Mouse (Mus musculus) kidney, embryonic 16.5 days (tissue): ENCODE results near the gene Adgrl1. TPM values are rescaled to one million over a fixed set of nuclear protein-coding genes. Genes with fewer than 3 reads are reported as not detected.
A peak's percentile ranks its signal among the peaks of the same experiment; 100 is the strongest.

Experiments
- ATAC-seq: fragments of 200-750 bp; cut with Nextera tagmentation; 2 replicates; pipeline ENCODE4 v1.8.0; 2017; ENCODE audit warnings: moderate TSS enrichment; ENCODE audit not compliant: low FRiP score, low TSS enrichment
- H3K27ac ChIP-seq: fragments of 300-500 bp; sonication (generic); 2 replicates; pipeline ENCODE4 v1.5.1; 2014; ENCODE audit warnings: low read length
- H3K27me3 ChIP-seq: fragments of 300-500 bp; sonication (generic); 2 replicates; pipeline ENCODE4 v1.6.1; 2014; ENCODE audit warnings: low read length, control low read depth, mixed read lengths; ENCODE audit not compliant: insufficient read depth
- H3K36me3 ChIP-seq: fragments of 300-500 bp; sonication (generic); 2 replicates; pipeline ENCODE4 v1.6.1; 2014; ENCODE audit warnings: low read length, control low read depth, mixed read lengths; ENCODE audit not compliant: insufficient read depth
- H3K4me1 ChIP-seq: fragments of 300-500 bp; sonication (generic); 2 replicates; pipeline ENCODE4 v1.6.1; 2014; ENCODE audit warnings: low read length, control low read depth, mixed read lengths; ENCODE audit not compliant: insufficient read depth
- H3K4me2 ChIP-seq: fragments of 300-500 bp; sonication (generic); replicated peaks from 2 replicates; pipeline ENCODE4 v1.6.1; 2014; ENCODE audit warnings: low read depth, low read length
- H3K4me3 ChIP-seq: fragments of 300-500 bp; sonication (generic); 2 replicates; pipeline ENCODE4 v1.5.1; 2014; ENCODE audit warnings: mild to moderate bottlenecking, low read length
- H3K9ac ChIP-seq: fragments of 300-500 bp; sonication (generic); replicated peaks from 2 replicates; pipeline ENCODE4 v1.6.1; 2014; ENCODE audit warnings: low read length
- H3K9me3 ChIP-seq: fragments of 300-500 bp; sonication (generic); 2 replicates; pipeline ENCODE4 v1.6.1; 2016; ENCODE audit warnings: low read length, control low read depth
- WGBS: fragments of 180-500 bp; shearing (Covaris S2); extraction: QIAGEN DNeasy Blood & Tissue Kit; methylation state at CpG from one replicate; pipeline ENCODE4 v1.1.7; 2014; 5-methylcytosine and 5-hydroxymethylcytosine counted together
- polyA plus RNA-seq: library from polyadenylated mRNA; unstranded; fragments of >200 nt; fragmentation: Nextera tagmentation; extraction: Ambion mirVana; gene quantifications from 2 replicates; pipeline ENCODE4 v1.2.1, GENCODE M21; 2015

Gene Adgrl1
- polyA plus RNA-seq, 1 experiment from 2014 or later, result 19.6 TPM

- Histone ChIP-seq H3K4me2 (peak overlapping the region; percentile 96), H3K4me1 (peaks cover 46% of the 10 kb centered on the region), H3K27me3 (no peaks in the 10 kb centered on the region), H3K9ac (peak overlapping the region; percentile 93), H3K27ac (peak overlapping the region; percentile 97), H3K9me3 (no peaks in the 10 kb centered on the region), H3K36me3 (peaks cover 5% of the 10 kb centered on the region; the same call in 1 of the 2 replicates), H3K4me3 (peak overlapping the region; percentile 94)
- no peak for ATAC-seq
- WGBS, result under 1% methylated on average over 27 of the region's 40 CpGs
Observed at GRCm38 (mm10) chr8:83900957-83901270, 1.0 kb downstream of the Adgrl1 start.

DNA sequence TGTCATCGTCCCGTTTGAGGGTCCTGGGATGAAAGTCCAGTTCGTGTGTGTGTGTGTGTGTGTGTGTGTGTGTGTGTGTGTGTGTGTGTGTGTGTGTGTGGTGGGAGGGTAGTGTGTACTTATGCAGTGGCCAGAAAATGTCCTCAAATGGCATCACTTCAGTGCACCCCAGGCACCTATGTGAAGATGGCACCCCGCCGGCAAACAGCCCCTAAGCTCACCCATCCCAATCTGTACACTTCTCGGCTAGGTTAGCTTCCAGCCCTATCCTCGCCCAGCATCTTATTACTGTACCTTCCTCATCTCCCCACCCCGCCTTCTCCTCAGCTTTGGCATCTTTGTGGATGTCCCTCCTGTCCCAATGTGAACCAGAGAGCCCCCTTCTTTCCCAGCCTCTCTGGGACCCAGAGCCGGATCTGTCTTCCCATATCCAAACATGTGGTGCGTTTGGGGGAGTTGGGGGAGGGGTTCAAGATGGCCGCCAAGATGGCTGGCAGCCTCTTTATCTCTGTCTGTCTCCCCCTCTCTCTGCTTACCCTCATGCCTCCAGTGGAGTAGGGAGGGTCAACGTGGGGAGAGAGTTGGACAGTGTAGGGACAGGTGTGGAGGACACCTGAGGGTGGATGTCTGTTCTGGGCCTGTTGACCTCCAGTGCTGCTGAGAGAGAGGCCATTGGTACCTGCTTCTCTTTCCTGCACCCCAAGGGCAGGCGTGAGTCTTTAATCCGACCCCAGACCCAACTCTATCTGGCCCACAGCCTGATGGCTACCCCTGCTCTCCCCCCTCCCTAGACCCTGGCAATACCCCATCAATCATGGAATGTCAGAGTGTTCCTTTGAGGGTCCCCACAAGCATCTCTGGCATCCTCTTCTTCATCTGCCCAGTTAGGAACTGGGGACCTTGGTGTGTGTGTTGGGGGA, 1.9 kb downstream of the Adgrl1 start:
- Histone ChIP-seq H3K36me3 (peaks cover 9% of the 10 kb centered on the region; the same call in 1 of the 2 replicates), H3K9me3 (no peaks in the 10 kb centered on the region), H3K4me2 (peak overlapping the region; percentile 96), H3K27me3 (no peaks in the 10 kb centered on the region), H3K9ac (peak overlapping the region; percentile 93), H3K4me3 (peak overlapping the region; percentile 94), H3K27ac (peak overlapping the region; percentile 28; the same call in 1 of the 2 replicates), H3K4me1 (peaks cover 46% of the 10 kb centered on the region)
- ATAC-seq, result no peak
- 13% methylated on average over 13 of the region's 14 CpGs for WGBS

- peaks cover 46% of the 10 kb centered on the region for H3K4me1 ChIP-seq
- H3K4me3 ChIP-seq, result peak overlapping the region; percentile 14
- peak overlapping the region; percentile 82 for H3K27ac ChIP-seq
- H3K9ac ChIP-seq, result 0 out of 2 replicates have a peak overlapping the region, but pooled peaks have one; percentile 37
- no peaks in the 10 kb centered on the region for H3K9me3 ChIP-seq
- no peaks in the 10 kb centered on the region for H3K27me3 ChIP-seq
- peak overlapping the region; percentile 96 for H3K4me2 ChIP-seq
- 10% methylated on average over 12 of the region's 13 CpGs for WGBS
- peak; percentile 18; the same call in 1 of the 2 replicates for ATAC-seq
- peaks cover 9% of the 10 kb centered on the region; the same call in 1 of the 2 replicates for H3K36me3 ChIP-seq
Observed at GRCm38 (mm10) chr8:83902961-83903666, 3.2 kb downstream of the Adgrl1 start.

DNA sequence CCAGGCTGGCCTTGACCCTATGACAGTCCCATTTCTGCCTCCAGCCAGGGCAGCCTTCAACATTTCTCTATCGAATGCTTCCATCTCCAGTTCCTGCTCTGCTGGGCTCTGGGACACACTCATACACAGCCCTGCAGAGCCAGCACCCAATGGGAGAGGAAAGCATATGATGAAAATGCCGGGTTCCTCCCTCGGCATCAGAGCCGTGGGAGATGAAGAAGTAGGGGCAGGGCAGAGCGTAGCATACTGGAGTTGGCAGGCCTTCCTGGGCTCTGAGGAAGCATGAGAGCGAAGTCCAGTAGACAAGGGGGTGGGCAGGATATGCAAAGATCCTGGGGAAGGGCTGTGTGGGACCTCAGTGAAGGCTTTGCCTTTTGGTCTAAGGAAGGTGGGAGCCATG, 8.7 kb downstream of the Adgrl1 start:
- H3K9me3 ChIP-seq, result no peaks in the 10 kb centered on the region
- H3K4me2 ChIP-seq, result no peak overlapping the region
- ATAC-seq, result no peak
- no peaks in the 10 kb centered on the region for H3K27me3 ChIP-seq
- no peak overlapping the region for H3K4me3 ChIP-seq
- H3K4me1 ChIP-seq, result peaks cover 41% of the 10 kb centered on the region
- peak overlapping the region; percentile 15; the same call in 1 of the 2 replicates for H3K9ac ChIP-seq
- H3K27ac ChIP-seq, result no peak overlapping the region
- WGBS, result 72% methylated on average over 6 of the region's 6 CpGs
- H3K36me3 ChIP-seq, result peaks cover 9% of the 10 kb centered on the region; the same call in 1 of the 2 replicates

DNA sequence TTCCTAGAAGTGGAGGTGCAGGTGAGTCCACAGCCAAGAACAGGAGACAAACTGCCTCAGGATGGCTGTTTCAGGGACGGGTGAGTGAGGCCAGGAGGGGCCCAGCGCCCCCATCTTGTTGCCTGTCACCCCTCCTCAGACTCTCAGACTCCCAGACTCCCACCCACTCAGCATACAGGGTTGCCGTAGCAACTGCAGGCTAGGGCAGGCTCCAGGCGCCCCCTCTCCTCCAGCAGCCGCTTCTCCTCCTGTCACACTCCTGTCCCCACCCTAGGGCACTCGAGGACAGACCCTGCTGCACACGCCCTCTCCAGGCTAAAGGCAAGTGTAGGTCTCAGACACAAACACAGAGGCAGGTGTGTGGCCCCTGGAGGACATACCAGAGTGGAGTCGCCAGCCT, 9.4 kb downstream of the Adgrl1 start:
- no peak for ATAC-seq
- no peaks in the 10 kb centered on the region for H3K9me3 ChIP-seq
- WGBS, result 43% methylated on average over 8 of the region's 8 CpGs

GRCm38 (mm10) chr8:83911809-83912731, 12.2 kb downstream of the Adgrl1 start:
- Histone ChIP-seq H3K4me3 (no peak overlapping the region), H3K9me3 (no peaks in the 10 kb centered on the region), H3K27me3 (no peaks in the 10 kb centered on the region), H3K36me3 (no peaks in the 10 kb centered on the region), H3K9ac (no peak overlapping the region; the same call in 1 of the 2 replicates), H3K4me2 (no peak overlapping the region), H3K27ac (peak overlapping the region; percentile 31), H3K4me1 (peaks cover 39% of the 10 kb centered on the region)
- 65% methylated on average over 5 of the region's 5 CpGs for WGBS
- no peak for ATAC-seq

More for the DNA sequence above, 9.4 kb downstream of the Adgrl1 start:
- H3K4me1 ChIP-seq, result peaks cover 37% of the 10 kb centered on the region
- no peak overlapping the region for H3K27ac ChIP-seq
- H3K36me3 ChIP-seq, result peaks cover 9% of the 10 kb centered on the region; the same call in 1 of the 2 replicates
- no peak overlapping the region for H3K4me3 ChIP-seq
- H3K4me2 ChIP-seq, result no peak overlapping the region
- 0 out of 2 replicates have a peak overlapping the region, but pooled peaks have one; percentile 15 for H3K9ac ChIP-seq
- H3K27me3 ChIP-seq, result no peaks in the 10 kb centered on the region

DNA sequence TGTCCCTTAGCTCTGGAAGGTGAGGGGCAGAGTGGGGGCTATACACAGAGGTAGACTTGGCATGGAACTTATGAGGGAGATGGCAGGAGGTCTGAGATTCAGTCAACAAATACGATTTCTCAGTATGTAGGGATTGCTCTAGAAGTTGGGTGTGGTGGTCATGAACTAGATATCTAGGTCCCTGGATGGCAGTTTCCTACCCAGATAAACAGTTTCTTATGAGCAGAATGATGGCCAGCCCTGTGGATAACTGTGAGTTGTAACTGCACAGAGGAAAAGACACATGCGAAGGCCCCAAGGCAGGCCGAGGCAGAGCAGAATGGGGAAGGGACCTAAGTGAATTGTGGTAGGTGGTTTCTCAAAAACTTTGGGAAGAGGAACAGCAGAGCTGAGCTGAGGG, 14.3 kb downstream of the Adgrl1 start:
- H3K27ac ChIP-seq, result no peak overlapping the region
- H3K4me1 ChIP-seq, result peaks cover 30% of the 10 kb centered on the region
- H3K4me2 ChIP-seq, result no peak overlapping the region
- no peaks in the 10 kb centered on the region for H3K9me3 ChIP-seq
- 0 out of 2 replicates have a peak, but pooled peaks cover 5% of the 10 kb centered on the region for H3K36me3 ChIP-seq
- no peak for ATAC-seq
- H3K4me3 ChIP-seq, result no peak overlapping the region
- 88% methylated on average over 3 of the region's 3 CpGs for WGBS
- H3K9ac ChIP-seq, result no peak overlapping the region
- H3K27me3 ChIP-seq, result no peaks in the 10 kb centered on the region

GRCm38 (mm10) chr8:83914860-83915259, 15.0 kb downstream of the Adgrl1 start:
- WGBS, result 47% methylated on average over 5 of the region's 5 CpGs
- peaks cover 27% of the 10 kb centered on the region for H3K4me1 ChIP-seq
- no peak overlapping the region for H3K27ac ChIP-seq
- no peak overlapping the region for H3K4me2 ChIP-seq
- H3K4me3 ChIP-seq, result no peak overlapping the region
- no peak for ATAC-seq
- no peaks in the 10 kb centered on the region for H3K9me3 ChIP-seq
- H3K9ac ChIP-seq, result no peak overlapping the region
- H3K36me3 ChIP-seq, result 0 out of 2 replicates have a peak, but pooled peaks cover 11% of the 10 kb centered on the region
- no peaks in the 10 kb centered on the region for H3K27me3 ChIP-seq

DNA sequence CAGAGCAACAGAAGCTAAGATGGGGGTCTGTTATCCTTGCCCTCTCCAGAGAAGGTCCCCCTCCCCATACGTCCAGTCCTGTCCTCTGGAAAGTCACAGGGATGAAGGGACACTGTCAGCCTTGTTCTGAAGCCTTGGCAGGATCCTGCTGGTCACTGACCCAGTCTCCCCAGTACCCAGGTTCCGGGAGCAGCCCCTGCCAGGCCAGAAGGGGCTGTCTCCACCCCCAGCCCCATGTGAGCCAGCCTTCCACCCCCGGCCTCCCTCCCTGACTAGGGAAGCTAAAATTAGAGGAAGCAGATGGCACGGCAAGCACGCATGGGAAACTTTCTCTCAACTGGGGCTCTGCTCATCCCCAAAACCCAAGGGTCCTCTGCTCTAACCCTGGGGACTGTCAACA, 16.1 kb downstream of the Adgrl1 start:
- Histone ChIP-seq H3K9me3 (no peaks in the 10 kb centered on the region), H3K27me3 (no peaks in the 10 kb centered on the region), H3K27ac (no peak overlapping the region), H3K4me2 (no peak overlapping the region), H3K4me1 (peaks cover 27% of the 10 kb centered on the region), H3K36me3 (peaks cover 21% of the 10 kb centered on the region), H3K9ac (no peak overlapping the region), H3K4me3 (no peak overlapping the region)
- 65% methylated on average over 5 of the region's 5 CpGs for WGBS
- ATAC-seq, result no peak
